Mouse (Mus musculus): ENCODE measurements around the gene Popdc3. TPM values are rescaled to one million over a fixed set of nuclear protein-coding genes. Genes with fewer than 3 reads are reported as not detected.

The Popdc3 gene
- polyA plus RNA-seq, 1 experiment from 2014 or later: 43.3 TPM

GRCm38 (mm10) chr10:45173927-45174326, 4.0 kb upstream of the Popdc3 start:
- no peak for ATAC-seq (ENCODE audit: insufficient number of reproducible peaks, insufficient read depth, low FRiP score, low read depth)
- H3K9me3 ChIP-seq (ENCODE audit: control insufficient read depth, low read length): peaks cover 2% of the 10 kb centered on the region; the same call in 1 of the 2 replicates
- no peak overlapping the region for H3K9ac ChIP-seq (ENCODE audit: low read length)
- H3K27ac ChIP-seq (replicated peaks in 1 of 2; ENCODE audit: control insufficient read depth in 1 of 2, insufficient read depth in 1 of 2, low read depth in 2 of 2, low read length in 2 of 2): no peak overlapping the region
- H3K36me3 ChIP-seq (ENCODE audit: control insufficient read depth, insufficient read depth, low read length): no peaks in the 10 kb centered on the region
- no peak overlapping the region for H3K4me3 ChIP-seq (ENCODE audit: control insufficient read depth in 1 of 2, insufficient read depth in 1 of 2, low read depth in 1 of 2, low read length in 2 of 2)
- no peak overlapping the region for H3K4me2 ChIP-seq (ENCODE audit: low read length)
- no peaks in the 10 kb centered on the region for H3K27me3 ChIP-seq (ENCODE audit: control insufficient read depth, insufficient read depth, low read length)
- H3K4me1 ChIP-seq (ENCODE audit: control insufficient read depth in 2 of 2, insufficient read depth in 2 of 2, low read length in 2 of 2): no peaks in the 10 kb centered on the region
- 42% methylated on average over 8 of the region's 8 CpGs for WGBS

GRCm38 (mm10) chr10:45174345-45174744, 3.6 kb upstream of the Popdc3 start:
- no peaks in the 10 kb centered on the region for H3K27me3 ChIP-seq (ENCODE audit: control insufficient read depth, insufficient read depth, low read length)
- no peak overlapping the region for H3K4me2 ChIP-seq (ENCODE audit: low read length)
- peaks cover 2% of the 10 kb centered on the region; the same call in 1 of the 2 replicates for H3K9me3 ChIP-seq (ENCODE audit: control insufficient read depth, low read length)
- no peak overlapping the region for H3K9ac ChIP-seq (ENCODE audit: low read length)
- no peaks in the 10 kb centered on the region for H3K36me3 ChIP-seq (ENCODE audit: control insufficient read depth, insufficient read depth, low read length)
- WGBS: 90% methylated on average over 3 of the region's 3 CpGs
- no peaks in the 10 kb centered on the region for H3K4me1 ChIP-seq (ENCODE audit: control insufficient read depth in 2 of 2, insufficient read depth in 2 of 2, low read length in 2 of 2)
- H3K27ac ChIP-seq (replicated peaks in 1 of 2; ENCODE audit: control insufficient read depth in 1 of 2, insufficient read depth in 1 of 2, low read depth in 2 of 2, low read length in 2 of 2): no peak overlapping the region
- ATAC-seq (ENCODE audit: insufficient number of reproducible peaks, insufficient read depth, low FRiP score, low read depth): no peak
- no peak overlapping the region for H3K4me3 ChIP-seq (ENCODE audit: control insufficient read depth in 1 of 2, insufficient read depth in 1 of 2, low read depth in 1 of 2, low read length in 2 of 2)

- H3K9ac ChIP-seq (ENCODE audit: low read length): no peak overlapping the region
- no peaks in the 10 kb centered on the region for H3K9me3 ChIP-seq (ENCODE audit: control insufficient read depth, low read length)
- ATAC-seq (ENCODE audit: insufficient number of reproducible peaks, insufficient read depth, low FRiP score, low read depth): peak; percentile 73
- peak overlapping the region; percentile 79 to 93 for H3K27ac ChIP-seq (replicated peaks in 1 of 2; ENCODE audit: control insufficient read depth in 1 of 2, insufficient read depth in 1 of 2, low read depth in 2 of 2, low read length in 2 of 2)
- peaks cover 11 to 19% of the 10 kb centered on the region in 2 experiments for H3K4me1 ChIP-seq (ENCODE audit: control insufficient read depth in 2 of 2, insufficient read depth in 2 of 2, low read length in 2 of 2)
- no peak overlapping the region for H3K4me3 ChIP-seq (ENCODE audit: control insufficient read depth in 1 of 2, insufficient read depth in 1 of 2, low read depth in 1 of 2, low read length in 2 of 2)
- H3K36me3 ChIP-seq (ENCODE audit: control insufficient read depth, insufficient read depth, low read length): no peaks in the 10 kb centered on the region
- no peaks in the 10 kb centered on the region for H3K27me3 ChIP-seq (ENCODE audit: control insufficient read depth, insufficient read depth, low read length)
- peak overlapping the region; percentile 35 for H3K4me2 ChIP-seq (ENCODE audit: low read length)
- 21% methylated on average over 4 of the region's 4 CpGs for WGBS
Observed at GRCm38 (mm10) chr10:45180677-45181326, 2.9 kb downstream of the Popdc3 start.

GRCm38 (mm10) chr10:45181344-45181743, 3.4 kb downstream of the Popdc3 start:
- peak overlapping the region; percentile 35 for H3K4me2 ChIP-seq (ENCODE audit: low read length)
- no peak overlapping the region for H3K9ac ChIP-seq (ENCODE audit: low read length)
- H3K27ac ChIP-seq (replicated peaks in 1 of 2; ENCODE audit: control insufficient read depth in 1 of 2, insufficient read depth in 1 of 2, low read depth in 2 of 2, low read length in 2 of 2): peak overlapping the region; percentile 88 to 93
- WGBS: 14% methylated on average over 3 of the region's 3 CpGs
- H3K27me3 ChIP-seq (ENCODE audit: control insufficient read depth, insufficient read depth, low read length): no peaks in the 10 kb centered on the region
- no peaks in the 10 kb centered on the region for H3K36me3 ChIP-seq (ENCODE audit: control insufficient read depth, insufficient read depth, low read length)
- ATAC-seq (ENCODE audit: insufficient number of reproducible peaks, insufficient read depth, low FRiP score, low read depth): peak; percentile 91
- H3K4me1 ChIP-seq (ENCODE audit: control insufficient read depth in 2 of 2, insufficient read depth in 2 of 2, low read length in 2 of 2): peaks cover 11 to 19% of the 10 kb centered on the region in 2 experiments
- no peaks in the 10 kb centered on the region for H3K9me3 ChIP-seq (ENCODE audit: control insufficient read depth, low read length)
- H3K4me3 ChIP-seq (ENCODE audit: control insufficient read depth in 1 of 2, insufficient read depth in 1 of 2, low read depth in 1 of 2, low read length in 2 of 2): no peak overlapping the region

GRCm38 (mm10) chr10:45185457-45185856, 7.6 kb downstream of the Popdc3 start:
- H3K36me3 ChIP-seq (ENCODE audit: control insufficient read depth, insufficient read depth, low read length): no peaks in the 10 kb centered on the region
- no peak overlapping the region for H3K9ac ChIP-seq (ENCODE audit: low read length)
- no peak for ATAC-seq (ENCODE audit: insufficient number of reproducible peaks, insufficient read depth, low FRiP score, low read depth)
- no peak overlapping the region for H3K4me3 ChIP-seq (ENCODE audit: control insufficient read depth in 1 of 2, insufficient read depth in 1 of 2, low read depth in 1 of 2, low read length in 2 of 2)
- H3K4me2 ChIP-seq (ENCODE audit: low read length): no peak overlapping the region
- H3K4me1 ChIP-seq (ENCODE audit: control insufficient read depth in 2 of 2, insufficient read depth in 2 of 2, low read length in 2 of 2): peaks cover 9 to 23% of the 10 kb centered on the region in 2 experiments
- H3K27me3 ChIP-seq (ENCODE audit: control insufficient read depth, insufficient read depth, low read length): no peaks in the 10 kb centered on the region
- no peaks in the 10 kb centered on the region for H3K9me3 ChIP-seq (ENCODE audit: control insufficient read depth, low read length)
- 55% methylated on average over 2 of the region's 2 CpGs for WGBS
- no peak overlapping the region for H3K27ac ChIP-seq (replicated peaks in 1 of 2; ENCODE audit: control insufficient read depth in 1 of 2, insufficient read depth in 1 of 2, low read depth in 2 of 2, low read length in 2 of 2)

GRCm38 (mm10) chr10:45193330-45194310, 15.7 kb downstream of the Popdc3 start:
- H3K4me2 ChIP-seq (ENCODE audit: low read length): no peak overlapping the region
- H3K9ac ChIP-seq (ENCODE audit: low read length): no peak overlapping the region
- no peak overlapping the region; a peak in 1 of 4 replicates for H3K27ac ChIP-seq (replicated peaks in 1 of 2; ENCODE audit: control insufficient read depth in 1 of 2, insufficient read depth in 1 of 2, low read depth in 2 of 2, low read length in 2 of 2)
- peaks cover 4% of the 10 kb centered on the region; the same call in 1 of the 2 replicates for H3K9me3 ChIP-seq (ENCODE audit: control insufficient read depth, low read length)
- WGBS: 71% methylated on average over 14 of the region's 14 CpGs
- no peak overlapping the region for H3K4me3 ChIP-seq (ENCODE audit: control insufficient read depth in 1 of 2, insufficient read depth in 1 of 2, low read depth in 1 of 2, low read length in 2 of 2)
- H3K36me3 ChIP-seq (ENCODE audit: control insufficient read depth, insufficient read depth, low read length): no peaks in the 10 kb centered on the region
- H3K27me3 ChIP-seq (ENCODE audit: control insufficient read depth, insufficient read depth, low read length): no peaks in the 10 kb centered on the region
- H3K4me1 ChIP-seq (ENCODE audit: control insufficient read depth in 2 of 2, insufficient read depth in 2 of 2, low read length in 2 of 2): peaks cover 2 to 16% of the 10 kb centered on the region in 2 experiments; a peak in 2 of 4 replicates
- no peak for ATAC-seq (ENCODE audit: insufficient number of reproducible peaks, insufficient read depth, low FRiP score, low read depth)

- peaks cover 4% of the 10 kb centered on the region; the same call in 1 of the 2 replicates for H3K9me3 ChIP-seq (ENCODE audit: control insufficient read depth, low read length)
- no peak overlapping the region for H3K9ac ChIP-seq (ENCODE audit: low read length)
- 79% methylated on average over 5 of the region's 5 CpGs for WGBS
- H3K27ac ChIP-seq (replicated peaks in 1 of 2; ENCODE audit: control insufficient read depth in 1 of 2, insufficient read depth in 1 of 2, low read depth in 2 of 2, low read length in 2 of 2): no peak overlapping the region
- no peak overlapping the region for H3K4me3 ChIP-seq (ENCODE audit: control insufficient read depth in 1 of 2, insufficient read depth in 1 of 2, low read depth in 1 of 2, low read length in 2 of 2)
- no peaks in the 10 kb centered on the region for H3K36me3 ChIP-seq (ENCODE audit: control insufficient read depth, insufficient read depth, low read length)
- no peak for ATAC-seq (ENCODE audit: insufficient number of reproducible peaks, insufficient read depth, low FRiP score, low read depth)
- H3K4me2 ChIP-seq (ENCODE audit: low read length): no peak overlapping the region
- peaks cover 2 to 11% of the 10 kb centered on the region in 2 experiments; a peak in 2 of 4 replicates for H3K4me1 ChIP-seq (ENCODE audit: control insufficient read depth in 2 of 2, insufficient read depth in 2 of 2, low read length in 2 of 2)
- H3K27me3 ChIP-seq (ENCODE audit: control insufficient read depth, insufficient read depth, low read length): no peaks in the 10 kb centered on the region
Observed at GRCm38 (mm10) chr10:45194531-45194930, 16.6 kb downstream of the Popdc3 start.
